Mouse (Mus musculus) CH12.LX (cell line): ENCODE results near the gene Kif13a.

Experiments
- CTCF ChIP-seq, 2 experiments: IDR thresholded peaks in 1 of 2; conservative IDR thresholded peaks in 1 of 2; 2 replicates each; pipeline ENCODE4 v1.5.1; 2011 to 2012; ENCODE audit warnings: low read depth in 2 of 2, low read length in 2 of 2, improper control_type of control experiment in 1 of 2, inconsistent platforms in 1 of 2, mild to moderate bottlenecking in 1 of 2, moderate library complexity in 1 of 2
- EP300 ChIP-seq: IDR thresholded peaks from 2 replicates; pipeline ENCODE4 v1.6.1; 2011; ENCODE audit warnings: low read length, improper control_type of control experiment
- NELFE ChIP-seq: IDR thresholded peaks from 2 replicates; pipeline ENCODE4 v1.6.1; 2011; ENCODE audit warnings: low read depth, low read length, improper control_type of control experiment
- POLR2A ChIP-seq: IDR thresholded peaks from 2 replicates; pipeline ENCODE4 v1.6.1; 2011; ENCODE audit warnings: low read depth, mild to moderate bottlenecking, improper control_type of control experiment, low read length
- USF1 ChIP-seq: IDR thresholded peaks from 2 replicates; pipeline ENCODE4 v1.6.1; 2014; ENCODE audit warnings: low read depth, mild to moderate bottlenecking, inconsistent platforms, low read length, improper control_type of control experiment
- ZKSCAN1 ChIP-seq: IDR thresholded peaks from 2 replicates; pipeline ENCODE4 v1.6.1; 2012; ENCODE audit warnings: low read depth, inconsistent platforms, low read length, improper control_type of control experiment, borderline replicate concordance

DNA sequence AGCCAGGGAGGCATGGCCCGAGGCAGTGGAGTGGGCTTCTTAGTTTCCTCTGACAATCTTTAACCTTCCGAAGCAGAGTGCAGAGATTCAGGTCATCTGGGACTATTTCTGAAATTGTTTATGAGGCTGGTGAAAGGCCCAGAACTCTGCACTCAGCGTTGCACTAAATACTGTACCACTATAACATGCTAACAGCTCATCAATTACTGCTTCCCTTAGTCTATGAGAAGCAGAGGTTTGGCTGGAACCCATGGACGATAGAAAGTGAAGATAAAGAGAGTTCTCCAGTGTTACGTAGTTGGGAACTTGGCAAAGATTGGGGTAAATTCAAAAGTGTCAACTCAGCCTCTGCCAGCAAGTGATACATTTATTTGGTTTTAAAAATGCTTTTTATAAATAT lies 176.4 kb downstream of the Kif13a start:
- TF ChIP-seq EP300 (no peak), POLR2A (no peak), ZKSCAN1 (no peak), CTCF (conservative IDR thresholded peaks at IDR 0.05 in 1 of 2, IDR thresholded peaks at IDR 0.05 in 1 of 2; ENCODE audit: low read depth in 2 of 2, low read length in 2 of 2) (no peak), NELFE (no peak), USF1 (no peak)
